Mouse (Mus musculus): Measurements from ENCODE around the gene Stx3. TPM values are rescaled to one million over a fixed set of nuclear protein-coding genes. Genes with fewer than 3 reads are reported as not detected.

Gene Stx3
- polyA plus RNA-seq, 1 experiment from 2014 or later = 41.6 TPM

DNA sequence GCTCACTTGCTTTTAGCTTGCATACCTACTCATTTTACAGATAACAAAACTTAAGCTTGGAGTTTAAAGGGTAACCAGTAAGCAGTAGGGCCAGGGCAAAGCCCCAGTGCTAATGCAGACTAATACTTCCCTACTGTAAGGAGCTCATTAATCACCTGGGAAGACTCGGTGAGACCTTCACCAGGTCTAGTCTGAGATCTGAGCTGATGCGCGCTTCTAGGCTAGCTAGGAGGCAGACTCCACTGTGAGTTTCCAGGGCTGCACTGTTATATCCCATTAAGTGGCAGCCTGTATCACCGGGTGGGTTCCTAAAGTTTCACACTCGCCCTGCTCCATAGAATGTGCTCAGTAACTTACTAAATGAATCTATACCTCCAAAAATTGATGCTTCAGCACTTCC, 1.6 kb downstream of the Stx3 start:
- 21% methylated on average over 5 of the region's 5 CpGs for WGBS
- H3K9ac ChIP-seq = no peak overlapping the region

DNA sequence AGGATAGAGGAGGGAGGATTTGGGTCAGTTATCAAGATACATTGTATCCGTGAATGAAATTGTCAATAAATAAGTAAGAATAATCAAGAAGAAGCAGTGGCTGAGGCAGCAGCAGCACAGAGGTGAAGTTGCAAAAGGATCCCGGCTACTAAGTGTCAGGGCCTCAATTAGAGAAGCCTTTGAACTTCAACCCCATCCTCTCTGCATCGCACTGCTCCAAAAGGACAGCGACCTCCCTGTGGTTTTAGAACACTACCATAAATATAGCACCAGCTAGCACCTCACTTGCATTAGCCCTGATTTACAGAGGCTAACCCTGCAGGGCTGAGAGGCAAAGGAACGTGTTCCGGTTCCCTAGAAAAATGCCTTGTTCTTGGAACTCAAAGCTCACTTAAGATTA, 2.5 kb downstream of the Stx3 start:
- Histone ChIP-seq H3K4me2 (replicated peaks) (peak overlapping the region; percentile 89; the same call in 1 of the 2 replicates), H3K27ac (no peak overlapping the region)

More for the DNA sequence above, 1.6 kb downstream of the Stx3 start:
- peaks cover 16% of the 10 kb centered on the region; the same call in 1 of the 2 replicates for H3K4me1 ChIP-seq (replicated peaks)
- no peak for ATAC-seq
- H3K27me3 ChIP-seq (replicated peaks) = no peaks in the 10 kb centered on the region
- peak overlapping the region; percentile 90 for H3K4me3 ChIP-seq (replicated peaks)
- no peak overlapping the region for H3K27ac ChIP-seq
- H3K36me3 ChIP-seq = no peaks in the 10 kb centered on the region
- H3K4me2 ChIP-seq (replicated peaks) = peak overlapping the region; percentile 89
- H3K9me3 ChIP-seq = no peaks in the 10 kb centered on the region

DNA sequence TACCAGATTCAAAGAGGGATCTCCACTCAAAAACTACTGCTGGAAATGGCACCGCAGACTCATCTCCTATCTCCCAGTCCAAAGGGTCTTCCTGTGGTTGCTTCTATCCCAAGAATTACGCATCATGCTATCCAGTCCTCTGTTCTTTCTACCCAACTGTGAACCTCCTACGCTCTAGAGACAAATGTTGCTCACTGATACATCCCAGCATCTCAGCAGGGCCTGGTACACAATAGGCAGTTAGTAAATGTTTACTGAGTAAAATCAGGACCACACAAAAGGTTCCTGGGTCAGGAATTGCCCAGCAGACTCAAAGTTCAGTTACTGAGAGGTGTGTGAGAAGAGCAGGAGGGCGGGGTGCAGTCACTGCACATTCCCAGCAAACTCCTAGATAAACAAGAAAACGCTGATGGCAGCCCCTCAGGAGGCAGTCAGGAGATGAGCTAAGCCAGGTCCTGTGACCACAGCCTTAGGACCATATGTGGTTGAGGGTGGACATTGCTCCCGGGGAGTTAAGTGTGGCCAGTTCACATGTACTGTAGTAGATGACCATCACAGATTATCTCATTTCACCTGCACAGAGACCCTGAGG, 4.4 kb downstream of the Stx3 start:
- Histone ChIP-seq H3K36me3 (no peaks in the 10 kb centered on the region), H3K27me3 (replicated peaks) (no peaks in the 10 kb centered on the region), H3K9ac (no peak overlapping the region), H3K27ac (no peak overlapping the region), H3K4me1 (replicated peaks) (peaks cover 13% of the 10 kb centered on the region; the same call in 1 of the 2 replicates), H3K4me3 (replicated peaks) (no peak overlapping the region), H3K4me2 (replicated peaks) (no peak overlapping the region), H3K9me3 (no peaks in the 10 kb centered on the region)
- 70% methylated on average over 6 of the region's 6 CpGs for WGBS
- ATAC-seq = no peak

More for the DNA sequence above, 2.5 kb downstream of the Stx3 start:
- WGBS = 45% methylated on average over 6 of the region's 6 CpGs
- no peak for ATAC-seq
- H3K9me3 ChIP-seq = no peaks in the 10 kb centered on the region
- no peaks in the 10 kb centered on the region for H3K27me3 ChIP-seq (replicated peaks)
- peaks cover 16% of the 10 kb centered on the region; the same call in 1 of the 2 replicates for H3K4me1 ChIP-seq (replicated peaks)
- no peak overlapping the region for H3K4me3 ChIP-seq (replicated peaks)
- no peak overlapping the region for H3K9ac ChIP-seq
- no peaks in the 10 kb centered on the region for H3K36me3 ChIP-seq

DNA sequence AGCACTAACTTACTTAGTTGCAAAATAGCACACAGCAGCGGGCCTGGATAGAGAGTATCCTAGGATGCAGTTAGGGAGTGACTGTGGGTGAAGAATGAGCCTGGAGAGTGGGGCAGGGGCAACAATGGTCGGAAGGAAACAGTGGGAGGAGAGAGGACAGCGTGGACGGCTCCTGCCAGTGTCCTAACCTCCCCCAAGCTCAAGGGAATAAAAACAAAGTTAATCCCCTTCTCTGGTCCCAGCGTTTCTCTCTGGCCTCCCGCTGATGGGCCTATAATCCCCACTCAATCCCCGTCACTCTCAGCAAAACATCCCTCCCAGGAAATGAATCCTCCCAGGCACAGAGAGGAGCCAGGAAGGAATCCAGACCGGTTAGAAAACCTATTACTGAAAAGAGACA, 5.6 kb downstream of the Stx3 start:
- H3K27ac ChIP-seq = 0 out of 2 replicates have a peak overlapping the region, but pooled peaks have one; percentile 34
- peaks cover 13% of the 10 kb centered on the region; the same call in 1 of the 2 replicates for H3K4me1 ChIP-seq (replicated peaks)
- 21% methylated on average over 8 of the region's 8 CpGs for WGBS
- H3K4me3 ChIP-seq (replicated peaks) = no peak overlapping the region
- H3K4me2 ChIP-seq (replicated peaks) = no peak overlapping the region
- no peaks in the 10 kb centered on the region for H3K36me3 ChIP-seq
- ATAC-seq = no peak
- H3K9me3 ChIP-seq = no peaks in the 10 kb centered on the region
- H3K27me3 ChIP-seq (replicated peaks) = no peaks in the 10 kb centered on the region
- H3K9ac ChIP-seq = no peak overlapping the region

GRCm38 (mm10) chr19:11813136-11813535, 6.1 kb downstream of the Stx3 start:
- 68% methylated on average over 4 of the region's 4 CpGs for WGBS
- H3K27ac ChIP-seq = no peak overlapping the region
- no peak overlapping the region for H3K4me3 ChIP-seq (replicated peaks)
- no peak overlapping the region for H3K4me2 ChIP-seq (replicated peaks)
- no peak for ATAC-seq
- H3K36me3 ChIP-seq = no peaks in the 10 kb centered on the region
- H3K4me1 ChIP-seq (replicated peaks) = peaks cover 13% of the 10 kb centered on the region; the same call in 1 of the 2 replicates
- H3K27me3 ChIP-seq (replicated peaks) = no peaks in the 10 kb centered on the region
- no peak overlapping the region for H3K9ac ChIP-seq
- no peaks in the 10 kb centered on the region for H3K9me3 ChIP-seq

GRCm38 (mm10) chr19:11811688-11812365, 7.4 kb downstream of the Stx3 start:
- H3K4me2 ChIP-seq (replicated peaks) = no peak overlapping the region
- no peaks in the 10 kb centered on the region for H3K36me3 ChIP-seq
- no peaks in the 10 kb centered on the region for H3K9me3 ChIP-seq
- WGBS = 59% methylated on average over 5 of the region's 5 CpGs
- H3K4me1 ChIP-seq (replicated peaks) = peaks cover 9% of the 10 kb centered on the region; the same call in 1 of the 2 replicates
- no peak overlapping the region for H3K9ac ChIP-seq
- no peak overlapping the region for H3K27ac ChIP-seq
- no peak overlapping the region for H3K4me3 ChIP-seq (replicated peaks)
- peak; percentile 81 for ATAC-seq
- H3K27me3 ChIP-seq (replicated peaks) = no peaks in the 10 kb centered on the region

DNA sequence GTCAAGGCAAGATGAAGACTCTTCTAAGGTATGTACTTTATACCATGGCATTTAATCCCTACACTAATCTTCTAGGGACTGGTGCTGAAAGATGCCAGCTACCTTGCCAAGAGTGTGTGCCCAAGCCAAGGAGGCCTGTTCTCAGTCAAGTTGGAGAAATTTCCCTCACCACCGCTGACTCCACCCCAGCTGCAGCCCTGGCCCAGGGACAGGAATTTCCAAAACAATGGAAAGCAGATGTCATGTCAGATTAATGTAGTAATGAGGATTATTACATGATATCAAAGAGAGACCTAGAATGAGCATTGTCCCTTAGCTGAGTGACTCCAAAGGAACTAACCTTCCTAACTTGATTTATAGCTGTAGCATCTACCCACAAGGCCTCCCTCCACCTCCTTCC, 8.3 kb downstream of the Stx3 start:
- no peak overlapping the region for H3K27ac ChIP-seq
- no peak overlapping the region for H3K4me2 ChIP-seq (replicated peaks)
- no peaks in the 10 kb centered on the region for H3K9me3 ChIP-seq
- H3K4me1 ChIP-seq (replicated peaks) = peaks cover 6% of the 10 kb centered on the region; the same call in 1 of the 2 replicates
- WGBS = 81% methylated on average over 1 of the region's 1 CpGs
- ATAC-seq = no peak
- H3K4me3 ChIP-seq (replicated peaks) = no peak overlapping the region
- no peaks in the 10 kb centered on the region for H3K27me3 ChIP-seq (replicated peaks)
- H3K9ac ChIP-seq = no peak overlapping the region
- H3K36me3 ChIP-seq = no peaks in the 10 kb centered on the region

- 66% methylated on average over 5 of the region's 5 CpGs for WGBS
- H3K27me3 ChIP-seq (replicated peaks) = no peaks in the 10 kb centered on the region
- no peak overlapping the region for H3K4me3 ChIP-seq (replicated peaks)
- ATAC-seq = no peak
- H3K9ac ChIP-seq = no peak overlapping the region
- no peaks in the 10 kb centered on the region for H3K36me3 ChIP-seq
- peaks cover 6% of the 10 kb centered on the region; the same call in 1 of the 2 replicates for H3K4me1 ChIP-seq (replicated peaks)
- no peaks in the 10 kb centered on the region for H3K9me3 ChIP-seq
- H3K4me2 ChIP-seq (replicated peaks) = no peak overlapping the region
- H3K27ac ChIP-seq = no peak overlapping the region
Measured at GRCm38 (mm10) chr19:11810003-11810758, 9.0 kb downstream of the Stx3 start.

DNA sequence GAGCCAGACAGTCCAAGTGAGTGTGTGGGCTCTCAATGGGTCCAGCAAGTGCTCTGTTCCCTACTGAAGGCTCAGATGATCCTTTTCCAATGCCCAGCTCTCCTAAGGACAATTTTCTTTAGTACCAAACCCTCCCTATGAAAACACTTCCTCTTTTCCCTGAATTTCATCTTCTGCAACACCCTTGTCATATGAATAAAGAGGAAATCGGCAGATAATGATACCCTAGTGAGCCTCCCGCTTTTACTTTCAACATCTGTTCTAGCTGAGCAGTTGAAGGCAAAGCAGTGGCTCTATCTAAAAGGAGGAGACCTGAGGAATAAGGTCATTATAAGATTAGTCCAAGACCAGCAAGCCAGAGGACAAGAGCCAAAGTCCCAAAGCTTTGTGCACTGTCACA, 10.8 kb downstream of the Stx3 start:
- Histone ChIP-seq H3K4me2 (replicated peaks) (no peak overlapping the region), H3K9me3 (no peaks in the 10 kb centered on the region), H3K4me3 (replicated peaks) (no peak overlapping the region), H3K36me3 (no peaks in the 10 kb centered on the region), H3K4me1 (replicated peaks) (no peaks in the 10 kb centered on the region), H3K9ac (no peak overlapping the region), H3K27me3 (replicated peaks) (no peaks in the 10 kb centered on the region), H3K27ac (no peak overlapping the region)
- no peak for ATAC-seq
- 79% methylated on average over 2 of the region's 2 CpGs for WGBS

DNA sequence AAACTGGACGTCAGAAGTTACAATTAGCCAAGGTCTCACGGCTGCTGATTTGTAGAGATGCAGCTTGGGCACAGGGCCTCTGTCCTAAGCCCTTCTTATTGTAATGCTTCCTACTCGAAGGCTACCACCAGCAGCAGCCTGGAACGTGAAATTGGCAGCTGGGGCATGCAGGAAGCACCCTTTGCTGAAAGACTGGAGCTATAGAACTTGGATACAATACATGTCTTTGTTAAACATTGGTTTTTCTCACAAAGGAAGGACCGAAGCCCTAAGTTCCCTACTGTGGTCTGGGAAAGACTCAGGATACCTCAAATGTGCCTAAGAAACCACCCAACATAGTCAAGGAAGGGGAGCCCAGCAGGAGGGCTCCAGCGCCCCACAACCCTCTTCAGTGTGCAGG, 11.4 kb downstream of the Stx3 start:
- H3K36me3 ChIP-seq = no peaks in the 10 kb centered on the region
- no peaks in the 10 kb centered on the region for H3K4me1 ChIP-seq (replicated peaks)
- no peak overlapping the region for H3K4me3 ChIP-seq (replicated peaks)
- 73% methylated on average over 6 of the region's 6 CpGs for WGBS
- no peaks in the 10 kb centered on the region for H3K9me3 ChIP-seq
- H3K9ac ChIP-seq = no peak overlapping the region
- H3K27me3 ChIP-seq (replicated peaks) = no peaks in the 10 kb centered on the region
- H3K4me2 ChIP-seq (replicated peaks) = no peak overlapping the region
- no peak overlapping the region for H3K27ac ChIP-seq
- ATAC-seq = no peak

GRCm38 (mm10) chr19:11807251-11807650, 12.0 kb downstream of the Stx3 start:
- Histone ChIP-seq H3K4me3 (replicated peaks) (no peak overlapping the region), H3K9me3 (no peaks in the 10 kb centered on the region), H3K9ac (no peak overlapping the region), H3K27me3 (replicated peaks) (no peaks in the 10 kb centered on the region), H3K4me2 (replicated peaks) (no peak overlapping the region), H3K27ac (no peak overlapping the region), H3K36me3 (no peaks in the 10 kb centered on the region), H3K4me1 (replicated peaks) (no peaks in the 10 kb centered on the region)
- no peak for ATAC-seq
- WGBS = 53% methylated on average over 2 of the region's 2 CpGs

- Histone ChIP-seq H3K27me3 (replicated peaks) (no peaks in the 10 kb centered on the region), H3K4me1 (replicated peaks) (no peaks in the 10 kb centered on the region), H3K9me3 (no peaks in the 10 kb centered on the region), H3K4me2 (replicated peaks) (no peak overlapping the region), H3K27ac (no peak overlapping the region), H3K4me3 (replicated peaks) (no peak overlapping the region), H3K36me3 (no peaks in the 10 kb centered on the region), H3K9ac (no peak overlapping the region)
- 35% methylated on average over 1 of the region's 1 CpGs for WGBS
- ATAC-seq = no peak
Measured at GRCm38 (mm10) chr19:11804423-11804822, 14.8 kb downstream of the Stx3 start.

Data from intestine, embryonic 15.5 days (tissue).